Mouse (Mus musculus) intestine, postnatal 0 days (tissue): Measurements from ENCODE around the gene Slc27a1. TPM values are rescaled to one million over a fixed set of nuclear protein-coding genes. Genes with fewer than 3 reads are reported as not detected.
A peak's percentile ranks its signal among the peaks of the same experiment; 100 is the strongest.

Experiments
- ATAC-seq: fragments of 200-750 bp; cut with Nextera tagmentation; 2 replicates; pipeline ENCODE4 v1.8.0; 2017; ENCODE audit warnings: mild to moderate bottlenecking, moderate TSS enrichment, moderate library complexity
- H3K27ac ChIP-seq: fragments of 300-500 bp; sonication (generic); 2 replicates; pipeline ENCODE4 v1.5.1; 2014; ENCODE audit warnings: mild to moderate bottlenecking, low read depth, low read length, moderate library complexity
- H3K27me3 ChIP-seq: fragments of 300-500 bp; sonication (generic); replicated peaks from 2 replicates; pipeline ENCODE4 v1.6.1; 2014; ENCODE audit warnings: low read length, mixed read lengths; ENCODE audit not compliant: control insufficient read depth, insufficient read depth
- H3K36me3 ChIP-seq: fragments of 300-500 bp; sonication (generic); 2 replicates; pipeline ENCODE4 v1.6.1; 2014; ENCODE audit warnings: mild to moderate bottlenecking, moderate library complexity; ENCODE audit not compliant: control insufficient read depth, insufficient read depth
- H3K4me1 ChIP-seq: fragments of 300-500 bp; sonication (generic); replicated peaks from 2 replicates; pipeline ENCODE4 v1.6.1; 2014; ENCODE audit warnings: antibody characterized with exemption, low read length, mixed read lengths; ENCODE audit not compliant: control insufficient read depth, insufficient read depth
- H3K4me2 ChIP-seq: fragments of 300-500 bp; sonication (generic); replicated peaks from 2 replicates; pipeline ENCODE4 v1.6.1; 2014; ENCODE audit warnings: low read depth, mild to moderate bottlenecking, moderate library complexity
- H3K4me3 ChIP-seq: fragments of 300-500 bp; sonication (generic); 2 replicates; pipeline ENCODE4 v1.5.1; 2014; ENCODE audit warnings: low read depth, low read length
- H3K9ac ChIP-seq: fragments of 300-500 bp; sonication (generic); 2 replicates; pipeline ENCODE4 v1.6.1; 2014; ENCODE audit warnings: mild to moderate bottlenecking, low read depth, low read length
- H3K9me3 ChIP-seq: fragments of 300-500 bp; sonication (generic); 2 replicates; pipeline ENCODE4 v1.6.1; 2016; ENCODE audit warnings: mixed run types; ENCODE audit not compliant: control insufficient read depth
- CTCF ChIP-seq: sonication (generic); IDR thresholded peaks from 2 replicates; pipeline ENCODE4 v1.5.1; 2016; ENCODE audit warnings: low read depth, mild to moderate bottlenecking, control low read depth, antibody characterized with exemption, moderate library complexity
- WGBS: fragments of 180-500 bp; shearing (Covaris S2); extraction: QIAGEN DNeasy Blood & Tissue Kit; methylation state at CpG from one replicate; pipeline ENCODE4 v1.1.7; 2014; 5-methylcytosine and 5-hydroxymethylcytosine counted together
- polyA plus RNA-seq: library from polyadenylated mRNA; unstranded; fragments of >200 nt; fragmentation: Nextera tagmentation; extraction: Ambion mirVana; gene quantifications from 2 replicates; pipeline ENCODE4 v1.2.1, GENCODE M21; 2015

Slc27a1 gene
- polyA plus RNA-seq, 1 experiment from 2014 or later = 14.9 TPM

DNA sequence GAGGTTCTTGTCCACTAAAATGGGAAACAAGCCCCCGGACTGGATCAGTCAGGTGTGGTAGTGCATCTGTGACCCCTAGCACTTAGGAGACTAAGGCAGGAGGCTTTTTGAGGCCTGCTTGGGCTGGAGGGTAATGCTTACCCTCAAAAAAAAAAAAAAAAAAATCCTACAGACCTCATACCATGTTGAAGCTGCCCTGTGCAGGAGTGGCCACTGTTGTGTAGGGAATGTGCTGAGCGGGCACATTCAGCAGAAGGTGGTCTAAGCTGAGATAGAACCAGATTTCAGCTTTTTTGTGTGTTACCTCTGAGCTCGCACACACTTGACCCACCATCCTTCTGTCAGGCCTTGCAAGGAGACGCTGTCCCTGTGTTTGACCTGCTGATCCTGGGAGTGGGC, 25.6 kb downstream of the Slc27a1 start:
- ATAC-seq = no peak
- no peak overlapping the region for H3K27ac ChIP-seq
- peaks cover 11% of the 10 kb centered on the region; the same call in 1 of the 2 replicates for H3K4me1 ChIP-seq
- no peaks in the 10 kb centered on the region; the same call in 1 of the 2 replicates for H3K36me3 ChIP-seq
- 95% methylated on average over 4 of the region's 4 CpGs for WGBS
- no peaks in the 10 kb centered on the region for H3K9me3 ChIP-seq
- H3K9ac ChIP-seq = no peak overlapping the region
- TF ChIP-seq CTCF = no peak
- H3K27me3 ChIP-seq = no peaks in the 10 kb centered on the region
- no peak overlapping the region for H3K4me3 ChIP-seq
- no peak overlapping the region for H3K4me2 ChIP-seq

DNA sequence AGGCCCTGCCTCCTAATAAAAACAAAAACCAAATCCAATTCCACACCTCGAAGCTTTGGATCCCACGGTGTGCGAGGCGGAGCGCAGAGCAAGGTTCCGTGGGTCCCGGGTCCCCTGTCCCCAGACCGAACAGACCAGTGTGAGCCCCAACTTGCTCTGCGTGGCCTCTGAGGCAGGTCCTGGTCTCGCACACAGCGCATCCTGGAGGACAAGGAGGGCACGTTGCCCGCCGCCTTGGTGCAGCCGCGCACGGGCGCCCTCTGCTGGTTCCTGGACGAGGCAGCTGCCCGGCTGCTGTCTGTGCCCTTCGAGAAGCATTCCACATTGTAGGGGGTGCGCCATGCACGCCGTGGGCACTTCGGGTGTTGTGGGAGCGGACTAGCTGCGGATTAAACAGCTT, 27.2 kb downstream of the Slc27a1 start:
- Histone ChIP-seq H3K9me3 (no peaks in the 10 kb centered on the region), H3K4me2 (peak overlapping the region; percentile 17; the same call in 1 of the 2 replicates), H3K4me1 (peaks cover 11% of the 10 kb centered on the region; the same call in 1 of the 2 replicates), H3K27me3 (no peaks in the 10 kb centered on the region), H3K4me3 (no peak overlapping the region), H3K9ac (no peak overlapping the region), H3K36me3 (no peaks in the 10 kb centered on the region; the same call in 1 of the 2 replicates), H3K27ac (no peak overlapping the region)
- ATAC-seq = peak; percentile 12; the same call in 1 of the 2 replicates
- peak; percentile 100 for TF ChIP-seq CTCF
- 10% methylated on average over 27 of the region's 27 CpGs for WGBS

GRCm38 (mm10) chr8:71596384-71596783, 27.7 kb downstream of the Slc27a1 start:
- Histone ChIP-seq H3K4me3 (no peak overlapping the region), H3K4me1 (peaks cover 11% of the 10 kb centered on the region; the same call in 1 of the 2 replicates), H3K9me3 (no peaks in the 10 kb centered on the region), H3K27ac (no peak overlapping the region), H3K4me2 (no peak overlapping the region), H3K9ac (no peak overlapping the region), H3K27me3 (peaks cover under 1% of the 10 kb centered on the region; the same call in 1 of the 2 replicates), H3K36me3 (no peaks in the 10 kb centered on the region; the same call in 1 of the 2 replicates)
- no peak for TF ChIP-seq CTCF
- ATAC-seq = no peak
- WGBS = 60% methylated on average over 6 of the region's 6 CpGs

GRCm38 (mm10) chr8:71596798-71597197, 28.1 kb downstream of the Slc27a1 start:
- H3K4me2 ChIP-seq = no peak overlapping the region
- no peak overlapping the region for H3K27ac ChIP-seq
- H3K36me3 ChIP-seq = no peaks in the 10 kb centered on the region; the same call in 1 of the 2 replicates
- no peak for TF ChIP-seq CTCF
- peaks cover 11% of the 10 kb centered on the region; the same call in 1 of the 2 replicates for H3K4me1 ChIP-seq
- no peaks in the 10 kb centered on the region for H3K9me3 ChIP-seq
- WGBS = 74% methylated on average over 4 of the region's 4 CpGs
- ATAC-seq = no peak
- H3K9ac ChIP-seq = no peak overlapping the region
- no peak overlapping the region for H3K4me3 ChIP-seq
- H3K27me3 ChIP-seq = peaks cover 4% of the 10 kb centered on the region; the same call in 1 of the 2 replicates

- no peak within 1 kb of the TSS for H3K4me2 ChIP-seq
- no peaks in the 10 kb centered on the region for H3K9me3 ChIP-seq
- no peaks in the 10 kb centered on the region; the same call in 1 of the 2 replicates for H3K36me3 ChIP-seq
- H3K9ac ChIP-seq = no peak within 1 kb of the TSS
- H3K4me1 ChIP-seq = peaks cover 13% of the 10 kb centered on the region; the same call in 1 of the 2 replicates
- peaks cover 11% of the 10 kb centered on the region; the same call in 1 of the 2 replicates for H3K27me3 ChIP-seq
- ATAC-seq = no peak
- 92% methylated on average over 3 of the region's 3 CpGs for WGBS
- no peak within 1 kb of the TSS for H3K27ac ChIP-seq
- H3K4me3 ChIP-seq = no peak within 1 kb of the TSS
- no peak for TF ChIP-seq CTCF
Observed at GRCm38 (mm10) chr8:71597451-71597850, 28.8 kb downstream of the Slc27a1 start, which contains the start of gene Fam129c. Gene Fam129c, plus strand, starts transcription at chr8:71597648.

- H3K27ac ChIP-seq = no peak overlapping the region
- H3K4me2 ChIP-seq = no peak overlapping the region
- no peak for ATAC-seq
- H3K27me3 ChIP-seq = peaks cover 13% of the 10 kb centered on the region; the same call in 1 of the 2 replicates
- H3K4me3 ChIP-seq = no peak overlapping the region
- no peaks in the 10 kb centered on the region for H3K9me3 ChIP-seq
- peaks cover 8% of the 10 kb centered on the region; the same call in 1 of the 2 replicates for H3K4me1 ChIP-seq
- no peak overlapping the region for H3K9ac ChIP-seq
- H3K36me3 ChIP-seq = no peaks in the 10 kb centered on the region; the same call in 1 of the 2 replicates
- no peak for TF ChIP-seq CTCF
Observed at GRCm38 (mm10) chr8:71598375-71598774, 29.7 kb downstream of the Slc27a1 start.
